8 mouse cellular contexts compared by ENCODE assay signal in genomic region chr17:80943835-80944529, GRCm38 (mm10). TPM values are rescaled to one million over a fixed set of nuclear protein-coding genes. Genes with fewer than 3 reads are reported as not detected.
DNase-seq lines count a peak whose midpoint lies in the region; ATAC-seq and TF ChIP-seq lines count a peak whose summit lies in the region.

No protein-coding gene starts in this region.

- no peak for DNase-seq in lung, embryonic 14.5 days
- no peak for DNase-seq in lung, postnatal 4 days
- no peak for DNase-seq in B cell, adult 2 months
- no peak for DNase-seq in gastrocnemius, postnatal 36 days
- no peak for DNase-seq in left cerebral cortex, adult 11 months (ENCODE audit: low spot score)

- peak overlapping the region; percentile 57 for H3K4me3 ChIP-seq in lung, embryonic 14.5 days (ENCODE audit: low read depth, low read length)
- H3K4me3 ChIP-seq in embryonic facial prominence, embryonic 12.5 days: peak overlapping the region; percentile 68
- H3K4me3 ChIP-seq in intestine, postnatal 0 days (ENCODE audit: low read depth, low read length): peak overlapping the region; percentile 58
- peak overlapping the region; percentile 61 for H3K4me3 ChIP-seq in small intestine, adult 2 months (ENCODE audit: low read depth, low read length)

- H3K27ac ChIP-seq in lung, embryonic 14.5 days (ENCODE audit: low read depth): no peak overlapping the region
- no peak overlapping the region for H3K27ac ChIP-seq in embryonic facial prominence, embryonic 12.5 days
- no peak overlapping the region for H3K27ac ChIP-seq in intestine, postnatal 0 days (ENCODE audit: low read depth, low read length)
- no peak overlapping the region for H3K27ac ChIP-seq in small intestine, adult 2 months (ENCODE audit: insufficient read depth, low read depth, low read length)

- H3K36me3 ChIP-seq in lung, embryonic 14.5 days (ENCODE audit: insufficient read depth): no peaks in the 10 kb centered on the region
- no peaks in the 10 kb centered on the region for H3K36me3 ChIP-seq in embryonic facial prominence, embryonic 12.5 days
- H3K36me3 ChIP-seq in intestine, postnatal 0 days (ENCODE audit: control insufficient read depth, insufficient read depth): no peaks in the 10 kb centered on the region
- no peaks in the 10 kb centered on the region for H3K36me3 ChIP-seq in small intestine, adult 2 months (ENCODE audit: control insufficient read depth, insufficient read depth, low read length)

- no peaks in the 10 kb centered on the region for H3K9me3 ChIP-seq in lung, embryonic 14.5 days (ENCODE audit: low read depth, low read length)
- H3K9me3 ChIP-seq in embryonic facial prominence, embryonic 12.5 days: no peaks in the 10 kb centered on the region
- H3K9me3 ChIP-seq in intestine, postnatal 0 days (ENCODE audit: control insufficient read depth): no peaks in the 10 kb centered on the region

- 11% methylated on average over 19 of the region's 26 CpGs for WGBS in lung, embryonic 14.5 days
- WGBS in embryonic facial prominence, embryonic 12.5 days: 5% methylated on average over 15 of the region's 26 CpGs
- WGBS in intestine, postnatal 0 days: 12% methylated on average over 20 of the region's 26 CpGs
- 9% methylated on average over 24 of the region's 26 CpGs for WGBS in small intestine, adult 2 months

- peak; percentile 49 for ATAC-seq in lung, embryonic 14.5 days (ENCODE audit: insufficient read depth)
- ATAC-seq in embryonic facial prominence, embryonic 12.5 days (ENCODE audit: insufficient number of reproducible peaks, insufficient read depth, low FRiP score, low TSS enrichment): no peak
- no peak for ATAC-seq in intestine, postnatal 0 days

- peak overlapping the region; percentile 66 for H3K9ac ChIP-seq in lung, embryonic 14.5 days
- H3K9ac ChIP-seq in embryonic facial prominence, embryonic 12.5 days: peak overlapping the region; percentile 61
- H3K9ac ChIP-seq in intestine, postnatal 0 days (ENCODE audit: low read depth, low read length): peak overlapping the region; percentile 40; the same call in 1 of the 2 replicates

- peaks cover 23% of the 10 kb centered on the region for H3K27me3 ChIP-seq in lung, embryonic 14.5 days (ENCODE audit: insufficient read depth, low read length)
- H3K27me3 ChIP-seq in embryonic facial prominence, embryonic 12.5 days: peaks cover 39% of the 10 kb centered on the region
- peaks cover 26% of the 10 kb centered on the region for H3K27me3 ChIP-seq in intestine, postnatal 0 days (replicated peaks; ENCODE audit: control insufficient read depth, insufficient read depth, low read length)
- H3K27me3 ChIP-seq in small intestine, adult 2 months (ENCODE audit: control insufficient read depth, insufficient read depth, low read length): peaks cover 17% of the 10 kb centered on the region

- H3K4me2 ChIP-seq in lung, embryonic 14.5 days: peak overlapping the region; percentile 96
- peak overlapping the region; percentile 96 for H3K4me2 ChIP-seq in embryonic facial prominence, embryonic 12.5 days (replicated peaks)
- peak overlapping the region; percentile 97 for H3K4me2 ChIP-seq in intestine, postnatal 0 days (replicated peaks; ENCODE audit: low read depth)

- TF ChIP-seq POLR2A in small intestine, adult 2 months (IDR thresholded peaks at IDR 0.05; ENCODE audit: low read depth, low read length): no peak

- no peaks in the 10 kb centered on the region; the same call in 1 of the 2 replicates for H3K4me1 ChIP-seq in lung, embryonic 14.5 days (ENCODE audit: insufficient read depth)
- no peaks in the 10 kb centered on the region for H3K4me1 ChIP-seq in embryonic facial prominence, embryonic 12.5 days
- no peaks in the 10 kb centered on the region for H3K4me1 ChIP-seq in intestine, postnatal 0 days (replicated peaks; ENCODE audit: control insufficient read depth, insufficient read depth, low read length)
- H3K4me1 ChIP-seq in small intestine, adult 2 months (ENCODE audit: control insufficient read depth, insufficient read depth, insufficient read length, low read length): no peaks in the 10 kb centered on the region; the same call in 1 of the 2 replicates

- intact Hi-C loops in gastrocnemius, postnatal 36 days (cut with DNase I): no loop called here

- TF ChIP-seq CTCF in lung, embryonic 14.5 days (IDR thresholded peaks at IDR 0.05; ENCODE audit: low read depth): no peak
- no peak for TF ChIP-seq CTCF in intestine, postnatal 0 days (IDR thresholded peaks at IDR 0.05; ENCODE audit: low read depth)
- TF ChIP-seq CTCF in small intestine, adult 2 months (IDR thresholded peaks at IDR 0.05; ENCODE audit: extremely low read depth, insufficient read length, insufficient replicate concordance, low read depth, low read length): no peak

RNA-seq across cellular contexts. Expression of gene Tmem178, which starts 0.5 kb away (rescaled TPM):
- polyA plus RNA-seq in lung, embryonic 14.5 days (2014; fragmentation: Nextera tagmentation; extraction: Ambion mirVana): 13.6 and 14.5 TPM in 2 replicates
- 5.8 and 7.5 TPM in 2 replicates for polyA plus RNA-seq in embryonic facial prominence, embryonic 12.5 days (2016; fragmentation: Nextera tagmentation; extraction: Ambion mirVana)
- 3.6 and 4.1 TPM in 2 replicates for polyA plus RNA-seq in intestine, postnatal 0 days (2015; fragmentation: Nextera tagmentation; extraction: Ambion mirVana)
- 1.9 and 4.0 TPM in 2 replicates for polyA plus RNA-seq in small intestine, adult 2 months (2012; rRNA removed)
- under 1 TPM; 0.25 to 0.26 TPM for total RNA-seq in gastrocnemius, postnatal 36 days (2021)
